Mouse (Mus musculus) myocyte (in vitro differentiated cells): ENCODE measurements around the gene Slc5a10. TPM values are rescaled to one million over a fixed set of nuclear protein-coding genes. Genes with fewer than 3 reads are reported as not detected.

ENCODE experiments used
- H3K27me3 ChIP-seq: one replicate; pipeline ENCODE4 v1.6.1; 2011; ENCODE audit not compliant: control insufficient read depth, insufficient read depth, insufficient read length
- H3K36me3 ChIP-seq: one replicate; pipeline ENCODE4 v1.6.1; 2011; ENCODE audit not compliant: control insufficient read depth, insufficient read depth
- H3K4me2 ChIP-seq: one replicate; pipeline ENCODE4 v1.6.1; 2011; ENCODE audit warnings: low read depth, control low read depth
- H3K4me3 ChIP-seq: one replicate; pipeline ENCODE4 v1.5.1; 2011; ENCODE audit warnings: mild to moderate bottlenecking, control low read depth, moderate library complexity
- H3K79me2 ChIP-seq: one replicate; pipeline ENCODE4 v1.6.1; 2011; ENCODE audit not compliant: control insufficient read depth, insufficient read depth
- H3ac ChIP-seq: one replicate; pipeline ENCODE4 v1.6.1; 2011; ENCODE audit not compliant: control insufficient read depth, insufficient read length
- CEBPB ChIP-seq: IDR thresholded peaks from 2 replicates; pipeline ENCODE4 v1.6.1; 2011; ENCODE audit warnings: mild to moderate bottlenecking, moderate library complexity; ENCODE audit not compliant: poor library complexity, insufficient read depth, severe bottlenecking
- E2F4 ChIP-seq: IDR thresholded peaks from one replicate; pipeline ENCODE4 v1.6.1; 2011; ENCODE audit warnings: mild to moderate bottlenecking, control low read depth, moderate library complexity; ENCODE audit not compliant: insufficient read depth
- MAX ChIP-seq: IDR thresholded peaks from one replicate; pipeline ENCODE4 v1.6.1; 2011; ENCODE audit warnings: low read depth, mild to moderate bottlenecking, control low read depth
- MYOD1 ChIP-seq, 3 experiments: IDR thresholded peaks; one replicate each; pipeline ENCODE4 v1.6.1; 2011; ENCODE audit warnings: control low read depth in 2 of 3, low read depth in 2 of 3, mild to moderate bottlenecking in 2 of 3, moderate library complexity in 1 of 3; ENCODE audit not compliant: insufficient read length in 2 of 3, control insufficient read depth in 1 of 3
- MYOG ChIP-seq, 3 experiments: IDR thresholded peaks; one replicate each; pipeline ENCODE4 v1.6.1; 2011; ENCODE audit warnings: control low read depth in 2 of 3, low read depth in 2 of 3, mild to moderate bottlenecking in 2 of 3; ENCODE audit not compliant: insufficient read length in 2 of 3, control insufficient read depth in 1 of 3, insufficient read depth in 1 of 3
- POLR2A ChIP-seq: IDR thresholded peaks from one replicate; pipeline ENCODE4 v1.6.1; 2011; ENCODE audit warnings: low read depth, mild to moderate bottlenecking, control low read depth, moderate library complexity; ENCODE audit not compliant: insufficient read length
- POLR2AphosphoS2 ChIP-seq: IDR thresholded peaks from one replicate; pipeline ENCODE4 v1.6.1; 2011; ENCODE audit warnings: low read depth, control low read depth; ENCODE audit not compliant: insufficient read length
- REST ChIP-seq: IDR thresholded peaks from one replicate; pipeline ENCODE4 v1.6.1; 2011; ENCODE audit warnings: mild to moderate bottlenecking, control low read depth, moderate library complexity; ENCODE audit not compliant: insufficient read depth, insufficient read length
- SRF ChIP-seq: IDR thresholded peaks from one replicate; pipeline ENCODE4 v1.6.1; 2011; ENCODE audit warnings: low read depth; ENCODE audit not compliant: control insufficient read depth, insufficient read length
- TCF12 ChIP-seq: IDR thresholded peaks from one replicate; pipeline ENCODE4 v1.6.1; 2011; ENCODE audit warnings: mild to moderate bottlenecking, control low read depth; ENCODE audit not compliant: poor library complexity, insufficient read depth, severe bottlenecking
- TCF3 ChIP-seq: IDR thresholded peaks from one replicate; pipeline ENCODE4 v1.6.1; 2011; ENCODE audit warnings: low read depth, control low read depth; ENCODE audit not compliant: insufficient read length
- USF1 ChIP-seq: IDR thresholded peaks from one replicate; pipeline ENCODE4 v1.6.1; 2011; ENCODE audit warnings: low read depth, mild to moderate bottlenecking, control low read depth, moderate library complexity
- polyA plus RNA-seq: library from polyadenylated mRNA; unstranded; fragments of >200 nt; fragmentation: generic; extraction: Trizol; gene quantifications from one replicate; pipeline ENCODE4 v1.2.1, GENCODE M21; 2012; ENCODE audit warnings: missing spikeins

Slc5a10 gene
- polyA plus RNA-seq, 1 experiment: 0.05 TPM

DNA sequence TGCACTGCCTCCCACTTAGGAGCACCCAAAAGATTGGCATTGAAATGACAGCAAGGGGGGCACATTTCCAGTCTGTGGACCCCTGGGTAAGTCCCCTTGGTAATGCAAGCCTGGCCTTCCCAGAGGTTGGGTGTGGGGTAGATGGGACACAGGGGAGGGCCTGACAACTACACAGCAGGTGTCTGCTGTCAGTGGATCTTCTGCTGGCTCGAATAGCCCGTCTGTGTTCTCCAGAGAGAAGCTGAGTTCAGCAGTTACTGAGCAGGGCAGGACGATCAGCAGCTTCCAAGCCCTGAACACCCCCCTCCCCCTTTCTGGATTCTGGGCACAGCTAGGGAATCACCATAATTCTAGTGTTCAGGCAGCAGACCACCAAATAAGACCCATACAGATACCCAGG, 1.2 kb downstream of the Slc5a10 start:
- TF ChIP-seq MAX (no peak), USF1 (no peak), POLR2AphosphoS2 (no peak), TCF12 (no peak), REST (no peak), POLR2A (no peak), TCF3 (no peak)
- no peak overlapping the region for H3K4me3 ChIP-seq
- H3K4me2 ChIP-seq: no peak overlapping the region
- H3K36me3 ChIP-seq: no peaks in the 10 kb centered on the region
- H3K27me3 ChIP-seq: peaks cover 5% of the 10 kb centered on the region
- H3ac ChIP-seq: no peak overlapping the region
- H3K79me2 ChIP-seq: no peaks in the 10 kb centered on the region

DNA sequence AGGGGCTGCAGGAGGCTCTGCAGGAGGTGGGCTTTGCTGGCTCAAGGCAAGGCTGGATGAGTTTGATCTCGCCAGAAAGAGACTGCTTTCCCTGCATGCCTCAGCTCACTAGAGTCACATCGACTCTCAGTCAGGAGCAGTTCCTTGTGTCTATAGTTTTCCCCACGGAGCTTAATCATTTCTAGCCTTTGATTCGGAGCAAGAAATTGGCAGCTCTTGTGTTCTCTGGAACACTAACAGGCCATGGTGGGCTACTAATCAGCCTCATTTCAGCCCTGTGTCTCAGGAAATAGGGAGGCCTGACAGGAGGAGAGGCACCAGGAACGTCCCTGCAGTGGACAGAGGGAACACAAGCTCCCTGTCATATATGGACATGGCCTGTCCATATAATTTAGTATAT, 2.6 kb downstream of the Slc5a10 start:
- Histone ChIP-seq H3K79me2 (no peaks in the 10 kb centered on the region), H3K4me2 (no peak overlapping the region), H3ac (no peak overlapping the region), H3K36me3 (no peaks in the 10 kb centered on the region), H3K27me3 (peaks cover 5% of the 10 kb centered on the region), H3K4me3 (no peak overlapping the region)
- no peak for TF ChIP-seq REST
- TF ChIP-seq SRF: no peak
- TF ChIP-seq POLR2A: no peak
- no peak for TF ChIP-seq POLR2AphosphoS2
- TF ChIP-seq USF1: no peak
- TF ChIP-seq CEBPB: no peak
- TF ChIP-seq E2F4: no peak
- no peak for TF ChIP-seq MYOD1 (IDR thresholded peaks at IDR 0.05; ENCODE audit: control insufficient read depth in 1 of 3, insufficient read length in 2 of 3, low read depth in 2 of 3)
- TF ChIP-seq TCF12: no peak
- TF ChIP-seq MAX: no peak

DNA sequence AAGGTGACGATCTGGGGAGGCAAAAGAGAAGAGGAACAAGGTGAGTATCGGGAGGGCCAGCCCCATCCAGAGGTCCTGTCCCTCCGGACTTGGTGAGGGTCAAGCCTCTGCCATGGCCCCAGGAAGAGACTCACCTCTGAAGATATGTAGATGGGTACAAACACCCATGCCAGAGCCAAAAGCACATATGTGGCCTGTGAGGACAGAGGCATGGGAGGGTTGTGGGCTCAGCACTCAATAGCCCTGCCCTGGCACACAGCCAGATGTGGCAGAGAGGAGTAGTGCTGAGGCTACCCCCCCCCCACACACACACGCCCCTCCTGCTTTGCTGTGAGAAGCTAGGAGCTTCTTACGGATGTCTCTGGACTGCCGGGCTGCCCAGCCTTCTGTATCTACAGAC, 5.5 kb downstream of the Slc5a10 start:
- Histone ChIP-seq H3ac (no peak overlapping the region), H3K4me3 (no peak overlapping the region), H3K27me3 (peaks cover 5% of the 10 kb centered on the region), H3K36me3 (no peaks in the 10 kb centered on the region), H3K79me2 (no peaks in the 10 kb centered on the region), H3K4me2 (no peak overlapping the region)
- no peak for TF ChIP-seq REST
- no peak for TF ChIP-seq TCF3
- no peak for TF ChIP-seq SRF
- no peak for TF ChIP-seq POLR2AphosphoS2
- no peak for TF ChIP-seq TCF12
- no peak for TF ChIP-seq MYOD1 (IDR thresholded peaks at IDR 0.05; ENCODE audit: control insufficient read depth in 1 of 3, insufficient read length in 2 of 3, low read depth in 2 of 3)
- no peak for TF ChIP-seq USF1
- TF ChIP-seq MYOG (IDR thresholded peaks at IDR 0.05; ENCODE audit: control insufficient read depth in 1 of 3, insufficient read depth in 1 of 3, insufficient read length in 2 of 3, low read depth in 2 of 3): no peak
- no peak for TF ChIP-seq CEBPB
- TF ChIP-seq POLR2A: no peak
- TF ChIP-seq E2F4: no peak
- TF ChIP-seq MAX: no peak

DNA sequence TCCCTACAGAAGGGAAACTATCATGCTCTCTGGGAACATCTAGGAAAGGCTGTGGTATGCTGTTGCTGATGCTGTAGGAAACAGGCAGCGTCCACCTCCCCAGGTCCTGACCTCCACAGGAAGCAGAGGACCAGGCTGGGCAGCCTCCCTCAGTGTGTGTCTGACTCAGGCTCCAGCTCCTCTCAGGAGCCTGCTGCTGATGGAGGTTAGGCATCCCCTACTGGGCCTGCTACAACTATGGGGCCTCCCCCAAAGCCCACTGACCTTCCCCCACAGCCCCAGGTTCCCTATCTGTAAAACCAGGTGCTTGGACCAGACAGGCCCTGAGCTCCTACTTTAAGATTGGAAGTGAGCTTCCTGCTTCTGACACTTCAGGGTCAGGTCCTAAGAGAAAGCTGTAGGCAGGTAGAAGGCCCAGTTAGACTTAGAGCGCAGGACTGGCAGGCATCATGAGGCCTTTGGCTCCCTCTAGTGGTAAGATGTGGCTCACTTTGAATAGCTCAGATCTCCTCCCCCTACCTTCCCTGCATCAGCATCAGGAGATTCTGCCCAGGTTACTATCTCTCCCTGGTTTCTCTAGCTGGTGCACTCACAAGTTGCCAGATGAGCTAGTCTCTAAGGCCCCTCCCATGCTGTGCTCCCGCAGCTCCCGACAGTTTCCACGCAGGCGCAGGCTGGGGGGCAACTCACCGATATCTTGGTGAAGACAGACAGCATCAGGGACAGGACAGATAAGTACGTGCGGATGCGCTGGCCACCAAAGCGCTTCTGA, 6.1 kb downstream of the Slc5a10 start:
- Histone ChIP-seq H3K27me3 (peaks cover 5% of the 10 kb centered on the region), H3ac (no peak overlapping the region), H3K4me2 (no peak overlapping the region), H3K79me2 (no peaks in the 10 kb centered on the region), H3K4me3 (no peak overlapping the region), H3K36me3 (no peaks in the 10 kb centered on the region)
- TF ChIP-seq POLR2AphosphoS2 (no peak), E2F4 (no peak), MAX (no peak), SRF (no peak), CEBPB (no peak), POLR2A (no peak), REST (no peak)

DNA sequence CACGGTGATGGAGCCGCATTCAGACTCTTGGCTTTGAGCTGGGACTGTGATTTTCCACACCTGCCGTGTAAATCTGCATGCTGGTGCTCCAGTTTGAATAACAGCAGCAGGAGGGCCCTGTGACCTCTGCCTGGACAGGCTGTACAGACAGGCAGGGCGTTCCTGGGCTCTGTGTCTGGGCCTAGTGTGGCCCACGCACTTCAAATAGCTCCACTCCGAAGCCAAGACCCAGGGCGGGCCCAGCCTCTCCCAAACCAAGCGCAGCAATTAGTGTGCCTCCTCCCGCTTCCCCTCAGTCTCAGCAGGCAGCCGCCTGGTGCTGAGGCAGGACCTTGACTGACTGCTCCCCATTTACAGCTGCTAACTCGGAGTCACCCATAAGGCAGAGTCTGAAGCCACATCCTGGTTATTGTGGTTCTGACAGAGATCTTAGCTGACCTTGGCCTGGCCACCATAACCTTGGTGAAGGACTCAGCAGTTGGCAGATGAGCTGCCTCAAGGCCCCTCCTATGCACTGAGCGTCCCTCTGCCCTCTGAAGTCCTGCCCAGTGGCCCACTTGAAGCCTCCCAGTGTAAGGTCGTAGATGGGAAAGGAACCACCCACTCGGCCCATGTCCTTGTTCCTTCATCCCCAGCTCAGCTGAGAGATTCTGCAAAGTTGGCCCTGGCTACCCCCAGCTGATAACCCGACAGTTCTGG, 7.3 kb downstream of the Slc5a10 start:
- H3K27me3 ChIP-seq: no peaks in the 10 kb centered on the region
- no peaks in the 10 kb centered on the region for H3K36me3 ChIP-seq
- H3ac ChIP-seq: no peak overlapping the region
- H3K4me2 ChIP-seq: no peak overlapping the region
- TF ChIP-seq MAX (no peak), E2F4 (no peak), POLR2AphosphoS2 (no peak), TCF3 (no peak), USF1 (no peak), MYOG (IDR thresholded peaks at IDR 0.05; ENCODE audit: control insufficient read depth in 1 of 3, insufficient read depth in 1 of 3, insufficient read length in 2 of 3, low read depth in 2 of 3) (no peak), POLR2A (no peak), REST (no peak), MYOD1 (IDR thresholded peaks at IDR 0.05; ENCODE audit: control insufficient read depth in 1 of 3, insufficient read length in 2 of 3, low read depth in 2 of 3) (no peak), SRF (no peak), TCF12 (no peak), CEBPB (no peak)
- no peaks in the 10 kb centered on the region for H3K79me2 ChIP-seq
- H3K4me3 ChIP-seq: no peak overlapping the region
